Mouse (Mus musculus) cerebellum, adult 11-12 months (tissue): Measurements from ENCODE around the gene Tacr1.
"Not testable (repeated sequence)": the region's sequence is repeated elsewhere in the genome, so short reads cannot be mapped to it uniquely, and the experiment has no call there.

Experiments used
- DNase-seq: peaks from one replicate; pipeline ENCODE4 v3.0.0; 2022

The Tacr1 gene

DNA sequence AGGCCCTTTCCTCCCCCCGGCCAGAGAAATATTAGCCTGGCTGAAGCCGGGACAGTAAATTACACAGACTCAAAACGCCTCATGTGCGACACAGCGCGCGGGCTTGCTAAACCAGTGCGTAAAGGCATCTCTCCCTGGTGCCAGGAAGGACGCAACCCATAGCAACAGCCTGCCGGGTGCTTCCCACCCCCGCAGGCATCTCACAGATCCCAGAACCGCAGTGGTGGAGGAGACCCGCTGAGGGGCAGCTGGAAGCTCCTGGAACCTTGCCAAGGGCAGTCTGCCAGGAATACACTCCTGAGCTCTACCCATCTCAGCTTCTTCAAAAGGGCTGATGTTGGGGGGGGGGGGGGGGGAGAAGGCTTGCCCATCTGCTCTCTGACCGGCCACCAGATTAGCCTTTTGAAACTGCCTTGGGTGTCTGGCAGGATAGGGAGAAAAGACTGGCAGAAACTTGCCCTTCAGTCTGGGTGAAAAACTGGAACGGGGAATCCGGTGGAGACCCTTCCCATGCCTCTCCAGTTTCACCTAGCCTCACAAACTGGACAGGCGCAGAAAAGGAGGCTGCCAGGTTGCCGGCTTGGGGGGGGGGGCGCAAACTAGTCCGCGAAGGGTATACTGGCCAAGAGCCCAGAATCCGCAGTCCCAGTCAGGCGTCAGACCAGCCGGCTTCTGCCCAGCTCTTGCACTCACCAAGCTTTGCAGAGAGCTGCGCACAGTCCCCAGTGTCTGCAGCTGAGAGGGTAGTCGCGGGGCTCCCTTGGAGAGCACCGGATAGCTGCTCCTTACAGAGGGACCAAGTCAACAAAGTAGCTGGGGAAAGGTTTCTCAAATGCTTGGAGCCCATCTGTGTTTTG, at the start of gene Tacr1:
Gene Tacr1 (plus strand): TSS at position 740 of the 857 bp plus-strand sequence.
- peak; percentile 12 for DNase-seq

DNA sequence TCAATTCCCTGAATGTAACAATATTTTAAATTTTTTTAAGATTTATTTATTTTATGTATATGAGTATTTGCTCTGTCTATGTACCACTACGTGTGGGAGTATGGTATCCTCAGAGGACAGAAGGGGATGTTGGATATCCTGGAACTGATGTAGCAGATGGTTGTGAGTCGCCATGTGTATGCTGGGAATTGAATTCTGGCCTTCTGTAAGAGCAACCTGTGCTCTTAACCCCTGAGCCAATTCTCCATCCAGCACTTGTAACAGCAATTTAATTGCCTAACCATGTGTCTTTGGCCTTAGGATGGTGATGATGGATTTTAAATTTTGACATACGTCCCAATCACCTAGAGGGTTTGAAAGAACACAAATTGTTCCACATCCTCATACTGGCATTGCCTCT, 26.0 kb upstream of the Tacr1 start:
- no peak for DNase-seq

- no peak for DNase-seq
Observed at GRCm38 (mm10) chr6:82383556-82383955, 18.6 kb upstream of the Tacr1 start.

GRCm38 (mm10) chr6:82402501-82403495, 664 bp downstream of the Tacr1 start:
- DNase-seq, result peak; percentile 14

DNA sequence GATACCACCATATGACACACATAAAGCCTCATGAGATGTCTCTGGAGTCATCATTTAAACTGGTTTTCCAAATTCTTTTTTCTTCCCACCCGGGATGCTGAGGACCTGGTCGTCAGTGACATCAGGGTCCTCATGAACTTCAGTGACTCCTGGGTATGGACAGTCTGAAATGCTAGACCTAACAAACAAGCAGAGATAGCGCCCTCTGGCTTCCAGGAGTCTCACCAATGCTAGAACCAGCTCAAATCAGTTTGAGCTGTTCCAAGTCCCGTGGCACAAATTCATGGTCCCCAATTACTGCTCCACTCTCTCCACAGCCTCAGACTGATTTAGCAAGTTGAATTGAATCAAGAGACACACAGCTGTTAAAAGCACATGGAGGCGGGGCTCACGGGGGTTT, 16.2 kb downstream of the Tacr1 start:
- no peak for DNase-seq

GRCm38 (mm10) chr6:82420222-82420621, 18.1 kb downstream of the Tacr1 start:
- DNase-seq, result no peak

DNA sequence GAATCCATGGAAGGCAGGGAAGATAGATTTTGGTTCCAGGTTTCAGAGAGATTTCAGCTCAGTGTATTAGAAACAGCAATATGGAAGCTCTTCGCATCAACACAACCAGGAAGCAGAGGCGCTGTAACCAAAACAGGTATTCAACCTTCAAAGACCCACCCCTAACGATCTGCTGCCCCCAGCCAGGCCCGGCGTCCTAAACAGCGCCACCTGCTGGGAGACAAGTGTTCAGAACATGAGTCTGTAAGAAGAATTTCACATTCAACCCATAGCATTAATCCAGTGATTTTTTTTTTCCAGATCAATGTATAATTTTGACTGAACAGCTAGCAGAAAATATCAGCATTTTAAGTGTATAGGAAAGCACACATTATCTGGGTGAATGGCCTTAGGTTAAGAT, 26.8 kb downstream of the Tacr1 start:
- DNase-seq, result no peak

- no peak for DNase-seq
Observed at GRCm38 (mm10) chr6:82429766-82430165, 27.6 kb downstream of the Tacr1 start.

- DNase-seq, result no peak
Observed at GRCm38 (mm10) chr6:82437174-82437573, 35.0 kb downstream of the Tacr1 start.

DNA sequence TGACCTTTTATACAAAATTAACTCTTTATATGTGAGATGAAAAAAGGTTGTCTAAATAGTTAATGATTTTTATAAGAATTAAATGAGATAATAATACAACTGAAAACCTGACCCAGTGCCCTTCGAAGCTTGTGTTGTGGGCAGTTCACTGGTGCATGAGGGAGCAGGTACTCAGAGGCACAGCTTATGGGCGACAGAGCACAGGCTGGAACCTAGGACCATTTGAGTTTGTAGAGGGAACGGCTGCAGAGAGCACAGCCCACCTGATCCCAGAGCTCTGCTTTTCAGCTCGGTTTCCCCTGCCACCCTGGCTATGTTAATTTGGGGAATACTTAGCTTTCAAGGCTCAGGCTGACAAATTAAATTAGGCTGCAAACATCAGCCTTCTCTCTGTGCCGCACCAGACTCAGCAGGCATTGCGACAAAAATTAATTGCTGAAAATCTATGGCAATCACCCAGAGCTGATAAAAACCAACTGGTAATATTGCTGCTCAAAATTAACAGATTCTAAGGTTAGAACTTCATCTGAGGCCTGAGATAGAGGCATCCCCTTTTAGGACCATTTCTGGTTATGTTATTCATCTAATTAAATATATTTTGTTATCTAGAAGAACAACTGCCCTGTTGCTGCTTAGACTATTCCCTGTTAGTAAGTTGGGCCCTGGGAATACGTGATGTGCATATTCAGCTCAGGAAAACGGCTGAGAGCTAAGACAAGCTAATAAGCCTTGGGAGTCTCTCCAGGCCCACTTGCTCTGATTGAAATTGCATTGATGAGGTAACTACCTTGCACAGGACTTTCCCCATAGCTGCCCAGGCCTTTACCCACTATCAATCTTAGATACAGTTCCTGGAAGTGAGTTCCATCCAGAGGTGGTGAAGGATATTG, 50.3 kb downstream of the Tacr1 start:
- DNase-seq, result not testable (repeated sequence)

DNA sequence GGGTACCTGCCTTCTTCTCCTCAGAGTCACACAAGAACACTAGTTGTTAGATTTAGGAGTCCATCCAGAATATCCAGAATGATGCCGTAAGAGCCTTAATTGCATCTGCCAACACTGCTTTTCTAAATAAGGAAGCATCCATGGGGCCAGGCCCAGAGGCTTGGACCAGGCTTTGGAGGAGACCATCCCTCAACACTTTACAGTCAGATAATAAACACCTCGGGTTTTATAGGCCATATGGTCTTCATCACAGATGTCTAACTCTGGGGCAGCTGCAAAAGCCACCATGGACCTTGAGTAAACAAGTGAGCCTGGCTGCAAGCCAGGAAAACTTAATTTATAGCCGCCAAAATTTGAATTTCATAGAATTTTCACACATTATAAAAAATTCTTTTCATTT, 53.1 kb downstream of the Tacr1 start:
- DNase-seq, result no peak

DNA sequence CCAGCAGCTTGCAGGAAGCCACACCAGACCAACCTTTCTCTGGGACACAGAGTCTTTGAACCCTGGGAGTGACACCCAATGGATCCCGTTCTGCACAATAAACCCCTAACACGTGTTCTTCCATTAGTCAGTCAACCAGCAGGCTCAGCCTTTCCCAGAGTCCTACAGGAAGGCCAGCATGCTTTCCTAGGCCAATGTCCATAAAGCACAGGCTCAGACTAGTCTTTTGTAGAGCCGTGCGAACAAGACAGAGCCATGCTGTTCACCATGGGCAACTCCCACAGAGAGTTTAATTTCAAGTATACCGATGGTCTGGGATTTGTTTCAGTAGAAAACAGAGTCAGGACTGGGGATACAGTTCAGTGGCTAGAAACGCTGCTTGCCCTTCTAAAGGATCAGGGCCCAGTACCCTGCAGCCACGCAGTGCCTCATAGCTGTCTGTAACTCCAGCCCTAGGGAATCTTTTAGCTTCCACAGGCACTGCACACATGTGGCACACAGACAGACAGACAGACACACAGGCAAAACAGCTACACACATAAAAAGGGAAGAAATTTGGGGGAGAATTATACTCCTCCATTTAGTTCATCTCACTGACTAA, 55.1 kb downstream of the Tacr1 start:
- DNase-seq, result no peak

DNA sequence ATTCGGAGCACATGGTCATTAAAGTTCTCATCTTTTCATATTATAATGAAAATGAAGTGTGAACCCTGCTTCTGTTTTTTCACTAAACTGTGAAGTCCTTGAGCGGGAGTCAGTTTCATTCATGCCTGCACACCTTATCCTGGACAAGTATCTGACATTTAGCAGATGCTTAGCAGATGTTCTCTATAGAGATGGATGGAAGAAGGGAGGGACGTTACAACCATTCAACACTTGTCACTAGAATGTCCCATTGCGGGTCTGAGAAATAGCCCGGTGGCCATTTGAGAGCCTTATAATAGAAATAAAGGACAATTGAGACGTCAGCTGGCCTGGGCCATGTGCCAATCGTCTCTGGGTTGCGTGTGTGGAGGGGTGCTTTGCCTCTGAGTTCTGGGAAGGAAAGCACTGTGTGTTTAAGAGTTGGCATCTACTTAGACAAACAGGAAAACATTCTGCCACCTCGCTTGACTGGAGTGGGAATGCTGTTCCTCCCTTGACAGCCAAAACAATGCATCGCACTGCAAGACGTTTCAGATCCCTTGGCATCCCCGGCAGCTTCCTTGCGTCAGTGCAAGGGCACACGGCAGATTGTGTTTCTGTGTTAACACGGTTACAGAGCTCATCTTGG, 56.7 kb downstream of the Tacr1 start:
- no peak for DNase-seq

DNA sequence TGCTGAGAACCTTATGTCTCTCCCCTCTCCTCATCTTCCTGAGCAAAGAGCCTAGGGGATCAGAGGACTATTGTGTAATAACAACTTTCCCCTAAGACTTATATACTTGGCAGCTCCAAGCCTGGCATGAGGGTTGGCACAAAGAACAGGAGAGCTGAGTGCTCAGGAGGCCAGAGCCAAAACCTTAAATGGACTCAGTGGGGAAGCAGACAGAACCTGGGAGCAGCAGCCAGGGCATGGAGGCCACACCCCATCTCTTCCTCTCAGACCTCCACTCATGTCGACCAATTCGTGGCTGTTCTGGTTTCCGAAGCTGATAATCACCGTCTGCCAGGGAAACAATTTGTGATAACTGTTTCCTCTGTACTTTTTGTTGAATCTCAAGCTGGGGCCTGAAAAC, 61.0 kb downstream of the Tacr1 start:
- no peak for DNase-seq

DNA sequence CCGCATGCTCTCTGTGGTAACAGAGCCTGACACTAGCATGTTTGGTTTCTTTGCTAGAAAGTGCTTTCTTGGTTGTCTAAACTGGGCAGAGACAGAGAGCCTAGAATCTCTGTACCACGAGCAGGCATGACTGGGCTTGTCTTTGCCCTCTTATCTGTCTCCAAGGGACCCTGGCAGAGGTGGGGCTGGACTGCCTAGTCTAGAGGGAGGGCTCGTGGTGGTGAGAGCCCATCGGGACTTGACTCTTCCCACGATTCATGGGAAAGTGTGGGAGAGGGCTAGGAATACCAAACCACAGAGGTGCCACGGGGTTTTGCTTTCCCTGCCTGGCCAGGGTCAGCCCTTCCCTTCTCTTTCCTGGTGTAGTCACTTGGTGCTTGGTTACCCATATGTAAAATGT, 72.3 kb downstream of the Tacr1 start:
- no peak for DNase-seq

- no peak for DNase-seq
Observed at GRCm38 (mm10) chr6:82483842-82484241, 81.7 kb downstream of the Tacr1 start.

- no peak for DNase-seq
Observed at GRCm38 (mm10) chr6:82494481-82494880, 92.3 kb downstream of the Tacr1 start.

- no peak for DNase-seq
Observed at GRCm38 (mm10) chr6:82510843-82511416, 108.8 kb downstream of the Tacr1 start.

GRCm38 (mm10) chr6:82519626-82520025, 117.5 kb downstream of the Tacr1 start:
- no peak for DNase-seq

DNA sequence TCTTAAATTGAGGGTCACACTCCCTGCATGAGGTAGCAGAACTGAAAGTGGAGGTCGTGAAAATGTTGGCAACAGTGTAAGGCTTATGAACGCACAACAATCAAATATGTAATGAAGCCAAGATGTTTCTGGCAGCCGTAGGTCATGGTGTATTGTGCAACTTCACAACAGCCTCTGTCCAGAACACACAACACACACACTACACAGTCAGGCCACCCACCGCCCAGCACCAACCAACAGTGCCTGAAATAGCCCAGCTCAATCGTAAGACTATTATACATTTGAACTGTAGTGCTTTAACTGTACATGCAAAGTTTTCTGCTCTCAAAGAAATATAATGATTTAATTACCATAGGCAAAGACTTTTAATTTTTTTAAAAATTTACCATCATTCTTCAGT, 120.4 kb downstream of the Tacr1 start:
- DNase-seq, result no peak
